Mouse (Mus musculus) heart, postnatal 10 days (tissue): ENCODE results near the gene Mt3. TPM values are rescaled to one million over a fixed set of nuclear protein-coding genes. Genes with fewer than 3 reads are reported as not detected.
"Not testable (repeated sequence)": the region's sequence is repeated elsewhere in the genome, so short reads cannot be mapped to it uniquely, and the experiment has no call there.

ENCODE experiments used
- DNase-seq, 2 experiments: peaks; one replicate each; pipeline ENCODE4 v3.0.0; 2021
- intact Hi-C: fragments of 180-260 bp; cut with DNase I; formaldehyde crosslinking; loops from one replicate; pipeline ENCODE4 v1.15.1; 2025
- total RNA-seq, 2 experiments: library from RNA; stranded (reverse); gene quantifications; 2 replicates each; pipeline ENCODE4 v1.2.3; 2021

Gene Mt3
- 10 to 100 TPM; 12.5 to 14.5 TPM for total RNA-seq

GRCm38 (mm10) chr8:94152513-94153300 is at the start of gene Mt3:
Gene Mt3, plus strand, starts transcription at chr8:94152607.
- intact Hi-C loops: no loop called here
- DNase-seq: peak; percentile 55 to 63

- intact Hi-C loops: loop anchor here (5.0 kb wide), 1 partner anchor 93 kb away; no protein-coding TSS in a partner anchor
- peak; percentile 12 to 46 for DNase-seq
These were observed 48.3 kb upstream of the Mt3 start for GRCm38 (mm10) chr8:94104146-94104545.

GRCm38 (mm10) chr8:94107871-94108270 is 44.5 kb upstream of the Mt3 start:
- peak; percentile 59 to 70 for DNase-seq
- intact Hi-C loops: no loop called here

GRCm38 (mm10) chr8:94109396-94109795 is 43.0 kb upstream of the Mt3 start:
- DNase-seq: no peak
- intact Hi-C loops: no loop called here

- no peak for DNase-seq
- intact Hi-C loops: no loop called here
These were observed 42.6 kb upstream of the Mt3 start for GRCm38 (mm10) chr8:94109835-94110234.

- DNase-seq: no peak
- intact Hi-C loops: no loop called here
These were observed 41.8 kb upstream of the Mt3 start for GRCm38 (mm10) chr8:94110526-94111177.

GRCm38 (mm10) chr8:94113435-94113834 is 39.0 kb upstream of the Mt3 start:
- DNase-seq: no peak
- intact Hi-C loops: no loop called here

GRCm38 (mm10) chr8:94113972-94114371 is 38.4 kb upstream of the Mt3 start:
- intact Hi-C loops: no loop called here
- DNase-seq: no peak

- DNase-seq: no peak
- intact Hi-C loops: no loop called here
These were observed 33.5 kb upstream of the Mt3 start for GRCm38 (mm10) chr8:94118776-94119430.

- intact Hi-C loops: no loop called here
- no peak for DNase-seq
These were observed 30.8 kb upstream of the Mt3 start for GRCm38 (mm10) chr8:94121625-94122024.

- intact Hi-C loops: no loop called here
- no peak for DNase-seq
These were observed 29.5 kb upstream of the Mt3 start for GRCm38 (mm10) chr8:94122711-94123468.

GRCm38 (mm10) chr8:94127711-94128110 is 24.7 kb upstream of the Mt3 start:
- intact Hi-C loops: no loop called here
- no peak for DNase-seq

- intact Hi-C loops: no loop called here
- no peak for DNase-seq
These were observed 23.1 kb upstream of the Mt3 start for GRCm38 (mm10) chr8:94129133-94129789.

GRCm38 (mm10) chr8:94130126-94130525 is 22.3 kb upstream of the Mt3 start:
- intact Hi-C loops: no loop called here
- no peak for DNase-seq

GRCm38 (mm10) chr8:94132096-94132495 is 20.3 kb upstream of the Mt3 start:
- no peak for DNase-seq
- intact Hi-C loops: no loop called here

- intact Hi-C loops: not testable (repeated sequence)
- peak in 1 of 2 experiments; percentile 10 for DNase-seq
These were observed 17.8 kb upstream of the Mt3 start for GRCm38 (mm10) chr8:94134601-94135000.

GRCm38 (mm10) chr8:94135556-94135955 is 16.9 kb upstream of the Mt3 start:
- intact Hi-C loops: no loop called here
- DNase-seq: no peak

- DNase-seq: no peak
- intact Hi-C loops: no loop called here
These were observed 16.2 kb upstream of the Mt3 start for GRCm38 (mm10) chr8:94136192-94136591.

GRCm38 (mm10) chr8:94136933-94137332 is 15.5 kb upstream of the Mt3 start, which contains the start of gene Mt4:
Gene Mt4, plus strand, starts transcription at chr8:94137197.
- DNase-seq: no peak
- intact Hi-C loops: no loop called here

GRCm38 (mm10) chr8:94140266-94140795 is 12.1 kb upstream of the Mt3 start:
- intact Hi-C loops: no loop called here
- no peak for DNase-seq
